Mouse (Mus musculus) limb, embryonic 14.5 days (tissue): ENCODE results near the gene Rpl23. TPM values are rescaled to one million over a fixed set of nuclear protein-coding genes. Genes with fewer than 3 reads are reported as not detected.

Source experiments
- ATAC-seq: fragments of 200-750 bp; cut with Nextera tagmentation; 2 replicates; pipeline ENCODE4 v1.8.0; 2017; ENCODE audit warnings: low read depth, moderate number of reproducible peaks, moderate TSS enrichment; ENCODE audit not compliant: low FRiP score
- DNase-seq: peaks from one replicate; pipeline ENCODE4 v3.0.0-alpha.2; 2015; ENCODE audit warnings: low spot score
- H3K27ac ChIP-seq: fragments of 300-500 bp; sonication (generic); replicated peaks from 2 replicates; pipeline ENCODE4 v1.5.1; 2014; ENCODE audit warnings: low read depth, mild to moderate bottlenecking, low read length, moderate library complexity, mixed read lengths
- H3K27me3 ChIP-seq: fragments of 300-500 bp; sonication (generic); 2 replicates; pipeline ENCODE4 v1.6.1; 2014; ENCODE audit warnings: low read length, mixed read lengths; ENCODE audit not compliant: control insufficient read depth, insufficient read depth
- H3K36me3 ChIP-seq: fragments of 300-500 bp; sonication (generic); 2 replicates; pipeline ENCODE4 v1.6.1; 2014; ENCODE audit warnings: mild to moderate bottlenecking, low read length, moderate library complexity, mixed read lengths; ENCODE audit not compliant: control insufficient read depth, insufficient read depth
- H3K4me1 ChIP-seq: fragments of 300-500 bp; sonication (generic); 2 replicates; pipeline ENCODE4 v1.6.1; 2014; ENCODE audit warnings: antibody characterized with exemption, low read length, mixed read lengths; ENCODE audit not compliant: control insufficient read depth, insufficient read depth
- H3K4me2 ChIP-seq: fragments of 300-500 bp; sonication (generic); replicated peaks from 2 replicates; pipeline ENCODE4 v1.6.1; 2014; ENCODE audit warnings: low read depth, mild to moderate bottlenecking, low read length, moderate library complexity; ENCODE audit not compliant: severe bottlenecking
- H3K4me3 ChIP-seq: fragments of 300-500 bp; sonication (generic); replicated peaks from 2 replicates; pipeline ENCODE4 v1.5.1; 2014; ENCODE audit warnings: low read length
- H3K9ac ChIP-seq: fragments of 300-500 bp; sonication (generic); 2 replicates; pipeline ENCODE4 v1.6.1; 2014; ENCODE audit warnings: mild to moderate bottlenecking, low read depth, low read length, moderate library complexity; ENCODE audit not compliant: severe bottlenecking
- H3K9me3 ChIP-seq: fragments of 300-500 bp; sonication (generic); 2 replicates; pipeline ENCODE4 v1.6.1; 2016; ENCODE audit warnings: low read length; ENCODE audit not compliant: control insufficient read depth
- POLR2A ChIP-seq: fragments of 200-500 bp; IDR thresholded peaks from 2 replicates; pipeline ENCODE4 v1.8.0; 2012; ENCODE audit warnings: inconsistent platforms, mild to moderate bottlenecking, moderate library complexity, borderline replicate concordance; ENCODE audit not compliant: insufficient read depth, insufficient read length; ENCODE audit errors: extremely low read depth
- WGBS: fragments of 180-500 bp; shearing (Covaris S2); extraction: QIAGEN DNeasy Blood & Tissue Kit; methylation state at CpG from one replicate; pipeline ENCODE4 v1.1.7; 2014; 5-methylcytosine and 5-hydroxymethylcytosine counted together
- polyA plus RNA-seq, 2 experiments: library from polyadenylated mRNA; depleted of rRNA in 1 of 2; stranded (reverse) in 1 of 2; unstranded in 1 of 2; fragments of >200 nt; fragmentation: Nextera tagmentation in 1 of 2; extraction: Ambion mirVana in 1 of 2; gene quantifications; 2 replicates each; pipeline versions ENCODE4 v1.2.1 to v1.2.3; 2012 to 2014

Gene Rpl23
- polyA plus RNA-seq, 2 experiments = 764 to 903 TPM

DNA sequence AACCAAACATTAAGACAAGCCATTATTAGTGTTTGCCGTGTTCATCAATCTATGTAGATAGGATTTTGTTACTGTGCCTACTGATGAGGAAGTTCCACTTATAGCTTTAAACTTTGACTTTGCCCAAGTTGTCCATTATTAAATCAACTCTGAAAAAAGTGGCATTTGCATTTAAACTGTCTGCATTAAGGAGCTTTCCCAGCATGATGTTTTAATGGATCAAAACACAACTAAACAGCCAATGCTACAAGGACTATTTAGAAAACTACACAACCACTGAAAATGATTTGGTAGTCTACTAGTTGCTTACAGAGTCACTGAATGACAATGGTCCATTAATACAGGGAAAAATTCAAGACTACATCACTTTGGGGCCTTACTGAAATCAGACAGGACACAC, 3.3 kb downstream of the Rpl23 start:
- Histone ChIP-seq H3K9ac (no peak overlapping the region), H3K9me3 (no peaks in the 10 kb centered on the region), H3K27ac (no peak overlapping the region), H3K4me3 (no peak overlapping the region), H3K4me2 (no peak overlapping the region), H3K36me3 (peaks cover 48% of the 10 kb centered on the region), H3K4me1 (peaks cover 8% of the 10 kb centered on the region), H3K27me3 (no peaks in the 10 kb centered on the region)
- no peak for DNase-seq
- ATAC-seq = no peak
- 97% methylated on average over 1 of the region's 1 CpGs for WGBS
- TF ChIP-seq POLR2A = no peak

DNA sequence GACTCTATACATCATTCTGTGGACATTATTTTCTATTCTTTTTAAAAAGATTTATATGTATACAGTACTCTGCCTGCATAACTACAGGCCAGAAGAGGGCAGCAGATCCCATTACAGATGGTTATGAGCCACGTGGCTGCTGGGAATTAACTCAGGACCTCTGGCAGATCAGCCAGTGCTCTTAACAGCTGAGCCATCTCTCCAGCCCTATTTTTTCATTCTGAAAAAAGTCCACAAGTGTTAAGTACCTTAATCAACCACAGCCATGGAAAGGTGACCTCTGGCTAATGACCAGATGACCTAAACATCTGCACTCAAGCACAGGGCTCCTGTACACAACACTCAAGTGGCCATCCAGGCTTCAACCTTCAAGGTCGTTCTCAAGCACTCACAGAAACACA, 5.1 kb downstream of the Rpl23 start:
- Histone ChIP-seq H3K27me3 (no peaks in the 10 kb centered on the region), H3K4me3 (no peak overlapping the region), H3K27ac (no peak overlapping the region), H3K9ac (no peak overlapping the region), H3K9me3 (no peaks in the 10 kb centered on the region), H3K4me1 (peaks cover 8% of the 10 kb centered on the region), H3K4me2 (no peak overlapping the region), H3K36me3 (peaks cover 48% of the 10 kb centered on the region)
- 52% methylated on average over 2 of the region's 2 CpGs for WGBS
- ATAC-seq (0 out of 2 replicates have a peak, but pooled peaks have one; percentile 11), DNase-seq (no peak)
- no peak for TF ChIP-seq POLR2A

DNA sequence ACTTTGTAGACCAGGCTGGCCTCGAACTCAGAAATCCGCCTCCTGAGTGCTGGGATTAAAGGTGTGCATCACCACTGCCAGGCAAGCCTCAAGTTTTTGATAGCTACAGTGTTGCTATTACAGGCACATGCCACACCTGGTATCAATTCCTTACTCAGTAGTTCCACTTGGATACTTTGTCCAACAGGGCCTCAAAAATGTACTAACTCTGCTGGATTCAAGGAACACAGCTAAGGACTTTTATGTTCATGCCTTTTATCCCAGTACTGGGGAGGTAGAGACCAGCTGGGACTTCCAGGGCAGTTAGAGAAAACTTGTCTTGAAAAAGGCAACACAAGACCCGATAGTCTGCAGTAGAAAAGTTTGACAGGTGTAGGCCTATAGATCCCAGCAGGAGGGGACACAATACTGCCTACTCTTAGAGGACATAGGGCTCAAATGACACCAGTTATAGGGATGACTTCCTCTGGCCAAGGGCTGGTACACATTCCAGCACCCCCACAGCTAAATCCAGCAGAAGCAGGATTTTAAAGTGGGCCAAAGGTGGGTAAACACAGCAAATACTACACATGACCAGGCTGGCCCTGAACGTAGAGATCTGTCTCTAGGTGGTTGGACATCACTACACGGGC, 5.6 kb downstream of the Rpl23 start:
- Histone ChIP-seq H3K9ac (no peak overlapping the region), H3K36me3 (peaks cover 48% of the 10 kb centered on the region), H3K4me2 (no peak overlapping the region), H3K4me3 (no peak overlapping the region), H3K27ac (no peak overlapping the region), H3K27me3 (no peaks in the 10 kb centered on the region), H3K9me3 (no peaks in the 10 kb centered on the region), H3K4me1 (peaks cover 8% of the 10 kb centered on the region)
- DNase-seq = no peak
- TF ChIP-seq POLR2A = no peak
- ATAC-seq = 0 out of 2 replicates have a peak, but pooled peaks have one; percentile 12
- 63% methylated on average over 5 of the region's 5 CpGs for WGBS

DNA sequence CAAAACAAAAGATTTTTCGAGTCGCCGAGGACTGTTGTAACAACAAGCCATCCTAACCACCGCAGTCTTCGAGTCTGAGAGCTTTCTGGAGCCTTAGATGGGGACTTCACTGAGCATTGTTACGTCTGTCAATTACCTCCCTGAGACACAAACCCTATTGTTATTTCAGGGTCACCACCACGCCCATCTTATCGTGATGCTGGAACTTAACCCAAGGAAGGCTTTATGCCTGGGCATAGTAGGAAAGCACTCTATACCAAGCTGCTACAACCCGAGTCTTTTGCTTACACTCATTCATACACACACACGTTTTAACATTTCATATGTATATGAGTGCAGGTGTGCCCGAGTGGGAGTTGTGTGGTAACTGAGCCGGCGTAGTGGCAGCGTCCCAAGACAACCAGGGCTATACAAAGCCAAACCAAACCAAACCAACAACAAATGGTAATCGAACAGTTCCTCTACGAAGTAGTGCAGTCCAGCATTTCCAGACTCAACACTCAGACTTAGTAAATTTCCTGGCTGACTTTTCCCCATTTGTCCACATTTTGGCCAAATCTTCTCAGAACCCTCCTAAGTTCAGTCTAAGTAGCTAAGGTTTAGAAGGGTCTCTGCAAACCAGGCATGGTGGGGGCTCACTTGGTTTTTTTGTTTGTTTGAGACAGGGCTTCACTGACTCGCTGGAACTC, 6.3 kb downstream of the Rpl23 start, which contains the start of gene 1700001P01Rik:
TSS of gene 1700001P01Rik (minus strand) at position 111 of the 689 bp plus-strand sequence.
- no peak within 1 kb of the TSS for H3K27ac ChIP-seq
- H3K4me1 ChIP-seq = peaks cover 8% of the 10 kb centered on the region
- no peak within 1 kb of the TSS for H3K4me3 ChIP-seq
- WGBS = 60% methylated on average over 17 of the region's 17 CpGs
- DNase-seq (no peak), ATAC-seq (no peak)
- no peak within 1 kb of the TSS for H3K9ac ChIP-seq
- H3K9me3 ChIP-seq = no peaks in the 10 kb centered on the region
- peaks cover 44% of the 10 kb centered on the region for H3K36me3 ChIP-seq
- H3K4me2 ChIP-seq = no peak within 1 kb of the TSS
- no peak for TF ChIP-seq POLR2A
- no peaks in the 10 kb centered on the region for H3K27me3 ChIP-seq

DNA sequence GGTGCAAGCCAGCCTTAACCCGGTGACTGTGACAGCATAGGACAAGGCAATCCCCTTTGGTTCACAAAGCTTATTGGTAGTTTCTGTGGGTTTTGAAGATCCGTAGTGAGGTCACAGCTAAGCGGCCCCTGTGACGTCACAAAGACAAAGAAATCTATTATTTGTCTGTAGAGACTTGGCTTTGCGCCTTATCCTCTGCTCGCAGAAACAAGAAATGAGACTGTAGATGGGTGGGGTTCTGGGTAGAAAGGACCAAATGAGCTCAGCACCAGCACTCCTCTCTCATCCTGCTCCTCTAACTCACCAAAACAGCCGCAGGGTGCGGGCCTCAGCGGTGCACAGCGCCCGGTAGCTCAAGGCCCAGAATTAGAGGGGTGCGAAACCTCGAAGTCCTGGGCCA, 7.1 kb downstream of the Rpl23 start:
- no peak for DNase-seq
- TF ChIP-seq POLR2A = no peak
- Histone ChIP-seq H3K27me3 (no peaks in the 10 kb centered on the region), H3K4me2 (no peak overlapping the region), H3K9ac (no peak overlapping the region), H3K9me3 (no peaks in the 10 kb centered on the region), H3K4me1 (peaks cover under 1% of the 10 kb centered on the region; the same call in 1 of the 2 replicates), H3K4me3 (no peak overlapping the region), H3K27ac (no peak overlapping the region), H3K36me3 (peaks cover 36% of the 10 kb centered on the region)
- ATAC-seq = no peak; the same call in 1 of the 2 replicates
- WGBS = 77% methylated on average over 13 of the region's 13 CpGs
